Mouse (Mus musculus): ENCODE measurements around the gene Atg5.

GRCm38 (mm10) chr10:44372210-44372609 is 104.1 kb downstream of the Atg5 start:
- TF ChIP-seq POLR2A (IDR thresholded peaks at IDR 0.05; ENCODE audit: extremely low read depth, insufficient read depth, low read length) (no peak), CTCF (IDR thresholded peaks at IDR 0.05; ENCODE audit: low read depth, low read length) (no peak)

Measured in liver, adult 2 months (tissue).